Mouse (Mus musculus) small intestine, adult 2 months (tissue): ENCODE measurements around the gene Ednrb.

Experiments used
- CTCF ChIP-seq: fragments of 200-500 bp; IDR thresholded peaks from 2 replicates; pipeline ENCODE4 v1.5.1; 2012; ENCODE audit warnings: low read depth, mild to moderate bottlenecking, control low read depth, inconsistent platforms, low read length, moderate library complexity, mixed read lengths; ENCODE audit not compliant: insufficient replicate concordance, insufficient read length; ENCODE audit errors: extremely low read depth
- POLR2A ChIP-seq: fragments of 200-500 bp; IDR thresholded peaks from 2 replicates; pipeline ENCODE4 v1.6.1; 2012; ENCODE audit warnings: low read depth, mild to moderate bottlenecking, control low read depth, inconsistent platforms, low read length, moderate library complexity

GRCm38 (mm10) chr14:103843371-103844001 lies 716 bp downstream of the Ednrb start:
- TF ChIP-seq CTCF (no peak), POLR2A (no peak)
